Mouse (Mus musculus) kidney, postnatal 14 days (tissue): ENCODE measurements at regions not wholly inside any gene's neighbourhood (a gene's known extent, or its start where the extent isn't known, plus 50 kb on each side); places are given as distances from the start of the nearest gene placed in this dataset.

Experiments used
- DNase-seq: peaks from one replicate; pipeline ENCODE4 v3.0.0; 2022; ENCODE audit warnings: mixed read lengths

DNA sequence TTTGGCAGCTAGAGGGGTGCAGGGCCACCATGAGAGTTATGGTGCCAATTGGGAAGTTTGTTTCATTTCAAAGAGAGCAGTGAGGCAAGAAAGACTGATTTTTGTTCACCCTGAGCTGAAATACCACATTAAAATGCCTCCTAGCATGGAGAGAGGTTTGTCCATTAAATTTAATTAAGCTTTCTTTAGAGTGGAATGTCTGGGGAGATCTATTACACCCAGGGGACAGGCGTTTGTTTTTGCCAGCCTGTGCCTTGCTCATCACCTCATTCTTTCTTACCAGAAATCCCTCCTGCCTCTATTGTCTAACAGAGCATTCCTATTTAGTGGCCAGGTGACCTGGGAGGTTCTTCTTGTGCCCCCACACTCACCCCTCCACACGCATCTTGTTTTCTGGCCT, 55.2 kb upstream of the Rcn1 start:
- DNase-seq = no peak

DNA sequence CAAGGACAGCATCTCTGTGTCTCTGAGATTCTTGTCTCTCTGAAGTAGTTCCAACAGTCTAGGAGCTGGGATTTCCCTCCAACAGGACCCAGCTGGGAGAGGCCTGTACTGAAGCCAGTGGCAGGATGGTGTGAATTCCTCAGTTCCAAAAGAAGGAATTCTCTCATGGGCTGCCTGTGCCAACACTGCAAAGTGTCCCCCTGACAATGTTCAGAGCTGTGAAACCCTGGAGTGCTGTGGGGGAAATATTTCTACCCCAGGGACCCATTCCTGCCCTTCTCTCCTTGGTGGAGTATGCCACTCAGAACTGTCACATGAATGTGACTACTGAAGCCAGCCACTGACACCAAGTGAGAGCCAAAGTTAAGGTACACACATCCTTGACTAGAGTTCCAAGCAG, 55.7 kb upstream of the Rcn1 start:
- no peak for DNase-seq

DNA sequence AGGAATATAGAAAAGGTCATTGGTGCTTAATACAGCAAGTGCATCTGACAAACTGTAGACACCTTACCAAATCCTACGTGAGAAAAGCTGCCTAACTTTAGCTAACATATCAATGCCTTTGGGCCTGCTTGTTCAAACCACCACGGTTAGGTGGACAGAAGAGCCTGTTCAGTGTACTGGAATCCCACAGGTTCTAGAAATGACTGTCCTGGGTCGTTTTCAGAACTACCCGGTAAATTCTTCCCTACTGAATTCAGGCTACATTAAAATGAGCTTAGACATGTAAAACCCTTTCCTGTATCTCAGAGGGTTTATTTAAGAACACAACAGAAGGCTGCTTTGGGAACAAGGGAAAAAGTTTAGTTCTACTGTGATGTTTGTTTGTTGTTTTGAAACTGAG, 59.5 kb upstream of the Rcn1 start:
- no peak for DNase-seq

DNA sequence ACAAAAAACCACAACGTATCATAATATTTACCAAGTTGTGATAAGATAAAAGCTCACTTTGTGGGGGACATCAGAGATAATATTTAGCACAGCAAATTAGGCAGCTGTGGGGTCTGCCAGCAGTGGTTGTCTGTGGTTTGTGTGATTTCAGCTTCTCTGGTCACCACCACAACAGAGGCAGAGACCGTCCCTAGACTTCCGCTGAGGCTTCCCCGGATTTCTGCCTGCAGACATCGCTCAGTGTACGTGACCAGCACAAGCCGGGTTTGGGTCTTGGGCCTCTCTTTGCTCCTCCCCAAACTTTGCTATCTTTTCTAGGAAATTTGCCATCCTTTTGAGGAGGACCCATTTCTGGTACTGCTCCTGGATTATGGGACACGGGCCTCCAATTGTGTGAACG, 60.4 kb upstream of the Rcn1 start:
- no peak for DNase-seq

DNA sequence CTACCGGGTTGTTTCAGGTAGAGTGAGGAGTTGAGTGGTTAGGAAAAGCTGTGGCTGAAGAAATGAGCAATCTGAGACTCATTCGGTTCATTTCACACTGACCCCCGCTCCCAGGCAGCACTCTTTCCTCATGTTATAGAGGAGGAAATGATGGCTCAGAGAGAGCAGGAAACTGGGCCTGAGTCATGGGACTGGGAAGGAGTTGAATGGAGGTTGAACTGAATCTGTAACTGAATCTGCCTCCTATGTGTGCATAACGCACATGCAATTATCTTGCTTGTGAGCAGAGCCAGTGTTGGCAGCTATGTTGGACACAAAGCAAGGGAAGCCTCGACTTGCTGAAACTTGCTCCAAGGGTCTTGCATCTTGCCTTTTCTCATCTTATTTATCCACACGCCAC, 66.5 kb upstream of the Rcn1 start:
- DNase-seq = no peak

DNA sequence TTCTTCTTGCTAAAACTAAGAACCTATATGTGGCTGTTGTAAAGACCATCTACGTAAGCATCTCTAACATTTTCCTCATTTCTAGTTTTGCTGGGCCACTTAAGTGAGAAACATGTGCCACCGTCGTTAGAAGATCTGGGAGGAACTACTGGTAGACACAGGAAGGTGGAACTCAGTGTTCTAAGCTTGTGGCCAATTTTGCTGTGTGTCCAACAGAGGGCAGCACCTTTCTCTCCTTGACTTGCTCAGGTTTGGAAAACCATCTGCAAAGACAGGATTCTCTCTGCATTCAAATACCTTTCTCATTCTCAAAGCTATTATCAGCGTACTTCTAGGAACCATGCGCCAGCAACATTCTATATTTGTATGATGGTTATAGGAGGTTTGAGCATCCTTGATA, 69.8 kb upstream of the Rcn1 start:
- DNase-seq = peak; percentile 38

DNA sequence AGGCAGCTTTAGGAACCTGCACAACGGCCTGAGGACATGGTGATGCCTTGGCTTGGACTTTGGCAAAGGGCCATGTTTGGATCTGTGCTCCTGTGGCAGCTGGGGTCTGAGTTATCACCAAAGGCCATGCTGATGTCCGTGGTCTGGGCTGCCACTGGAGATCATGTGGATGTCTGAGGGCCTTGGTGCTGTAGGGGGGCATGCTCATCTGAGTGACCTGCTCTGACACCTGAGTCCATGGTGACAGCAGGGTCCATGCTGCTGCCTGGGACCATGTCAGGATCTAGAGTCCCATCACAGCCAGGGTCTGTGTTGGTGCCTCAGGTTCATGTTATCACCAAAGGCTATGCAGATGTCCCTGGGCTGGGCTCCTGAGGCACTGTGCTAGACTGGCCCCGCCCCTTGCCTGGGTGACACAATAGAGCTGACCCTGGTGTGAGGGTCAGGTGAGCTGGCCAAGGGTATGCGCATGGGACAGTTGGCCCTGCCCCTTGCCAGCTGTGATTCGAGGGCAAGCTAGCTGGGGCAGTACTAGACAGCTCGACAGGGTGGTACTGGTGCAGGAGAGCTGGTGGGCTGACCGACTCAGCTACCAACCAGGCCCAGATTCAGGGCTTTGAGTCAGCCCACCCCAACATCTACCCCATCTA, 77.0 kb upstream of the Rcn1 start:
- no peak for DNase-seq

DNA sequence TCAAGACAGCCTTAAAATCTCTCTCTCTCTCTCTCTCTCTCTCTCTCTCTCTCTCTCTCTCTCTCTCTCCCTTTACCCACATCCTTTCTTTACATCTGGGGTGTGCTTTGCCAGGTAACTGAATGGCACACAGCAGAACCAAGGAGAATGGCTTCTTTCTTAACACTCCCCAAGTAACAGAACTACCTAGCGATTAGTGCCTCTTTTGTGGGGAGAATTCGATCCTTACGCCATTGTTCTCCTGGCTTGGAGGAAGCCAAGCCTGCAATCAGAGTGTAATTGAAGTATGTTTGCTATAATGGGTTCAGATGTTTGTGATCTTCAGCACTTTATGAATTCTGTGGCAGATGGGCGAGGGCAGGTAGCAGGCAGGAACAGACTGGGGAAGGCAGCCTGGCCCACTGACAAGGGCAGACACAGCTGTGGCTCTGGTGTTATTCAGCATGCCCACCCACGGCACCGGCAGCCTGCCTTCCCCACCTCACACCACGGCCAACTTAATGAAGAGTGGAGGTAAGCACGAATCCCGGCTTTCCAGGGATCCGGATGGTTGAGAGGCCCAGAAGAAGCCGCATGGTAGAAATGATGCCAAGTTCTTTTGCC, 83.0 kb upstream of the Rcn1 start:
- no peak for DNase-seq

DNA sequence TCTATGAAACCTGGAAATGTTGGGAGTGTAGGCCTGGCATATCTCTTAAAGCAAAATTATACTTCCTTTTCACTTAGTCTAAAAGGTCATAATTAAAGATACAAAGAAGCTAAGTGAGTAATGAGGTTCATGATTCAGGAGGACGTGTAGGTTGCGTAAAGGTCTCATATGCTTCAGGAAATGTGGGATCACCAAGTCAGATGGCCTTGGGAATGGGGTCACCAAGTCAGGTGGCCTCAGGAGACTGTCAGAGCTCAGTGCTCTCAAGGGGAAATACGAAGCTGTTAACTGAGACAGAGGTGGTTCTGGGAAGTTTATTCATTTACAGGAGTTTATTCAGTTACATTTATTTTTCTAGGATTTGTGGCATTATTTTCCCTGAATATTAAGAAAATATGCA, 85.4 kb upstream of the Rcn1 start:
- no peak for DNase-seq

DNA sequence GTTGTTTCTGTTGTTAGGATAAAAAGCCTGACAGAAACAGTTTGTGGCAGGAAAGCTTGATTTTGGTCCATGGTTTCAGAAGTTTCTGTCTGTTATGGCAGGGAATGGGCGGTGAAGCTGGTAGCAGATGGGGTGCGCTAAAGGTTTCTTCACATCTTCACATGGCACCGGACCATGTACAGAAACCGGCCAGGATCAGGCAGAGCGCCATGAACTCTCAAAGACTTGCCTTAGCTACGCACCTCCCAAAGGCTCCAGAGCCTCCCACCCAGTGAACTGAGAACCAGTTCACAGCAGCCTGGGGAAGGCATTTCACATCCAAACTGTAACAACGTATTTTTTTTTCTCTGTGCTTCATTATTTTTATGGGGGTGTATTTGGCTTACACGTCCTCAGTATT, 86.2 kb upstream of the Rcn1 start:
- no peak for DNase-seq

DNA sequence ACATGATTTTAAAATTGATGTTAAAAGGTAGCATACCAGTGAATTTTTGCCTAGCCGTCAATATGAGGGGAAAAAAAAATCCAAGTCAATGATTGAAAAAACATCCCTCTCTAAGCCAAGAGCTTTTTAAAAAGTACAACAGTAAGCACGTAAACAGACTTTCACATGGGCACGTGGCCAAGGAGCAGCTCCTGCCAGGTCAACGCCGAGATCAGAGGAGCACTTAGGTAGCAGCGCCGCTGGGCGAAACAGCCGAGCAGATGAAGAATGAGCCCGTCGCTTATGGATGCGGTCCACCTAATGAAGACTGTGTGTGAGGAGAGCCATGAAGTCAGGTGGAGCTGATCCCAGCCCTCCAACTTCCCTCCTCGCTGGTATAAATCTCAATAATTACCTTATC, 96.7 kb upstream of the Rcn1 start:
- DNase-seq = peak; percentile 81

DNA sequence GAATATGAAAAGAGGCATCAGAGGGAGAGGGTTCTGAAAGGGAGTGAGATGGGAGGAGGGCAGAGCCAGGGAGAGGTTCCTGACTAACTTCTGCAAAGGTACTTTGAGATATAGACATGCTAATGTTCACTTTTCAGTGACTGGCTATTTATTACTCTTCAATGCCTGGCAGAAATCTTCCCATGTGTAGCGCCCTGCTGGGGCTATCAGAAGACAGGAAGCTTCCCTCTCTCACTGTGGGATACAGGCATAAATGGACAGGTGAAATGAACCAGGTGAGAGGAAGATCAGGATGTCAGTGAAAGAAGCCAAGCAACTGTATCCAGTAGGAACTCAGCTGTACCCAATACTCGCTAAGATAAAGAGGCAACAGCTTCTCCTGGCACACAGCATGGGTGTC, 105.1 kb upstream of the Rcn1 start:
- DNase-seq = no peak

DNA sequence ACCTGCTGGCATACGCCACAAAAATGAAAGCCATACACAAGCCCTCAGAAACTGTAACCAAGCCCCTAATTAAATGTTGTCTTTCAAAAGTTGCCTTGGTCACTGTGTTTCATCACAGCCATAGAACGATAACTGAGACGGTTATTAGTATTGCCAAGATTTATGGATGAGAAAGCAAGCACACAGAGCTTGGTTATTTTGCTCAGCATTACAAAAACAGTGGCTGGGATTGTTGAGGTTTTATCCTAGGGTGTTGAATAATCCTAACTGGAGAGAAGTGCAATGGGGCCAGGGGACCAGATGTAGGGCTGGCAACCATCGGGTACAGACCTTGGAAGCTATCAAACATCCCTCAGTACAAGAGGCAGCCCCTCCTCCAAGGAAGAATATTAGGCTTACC, 106.4 kb upstream of the Rcn1 start:
- no peak for DNase-seq

DNA sequence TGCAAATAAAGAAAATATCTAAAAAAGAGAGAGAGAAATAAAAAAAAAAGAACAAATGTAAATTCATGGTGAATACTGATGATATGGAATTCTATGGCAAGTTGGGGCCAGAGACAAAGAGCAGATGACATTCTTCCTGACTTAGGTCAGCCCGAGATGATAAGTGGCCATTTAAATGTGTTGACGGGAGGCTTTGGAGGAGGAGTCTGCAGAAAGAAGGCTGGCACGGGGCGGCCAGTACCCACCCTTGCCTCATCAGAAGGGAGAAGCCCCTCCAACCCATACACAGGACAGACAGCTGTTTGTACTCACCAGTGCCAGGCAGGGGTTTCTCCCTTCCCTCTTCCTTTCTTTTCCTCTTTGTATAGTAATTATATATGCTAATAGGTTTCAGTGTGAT, 108.0 kb upstream of the Rcn1 start:
- no peak for DNase-seq

DNA sequence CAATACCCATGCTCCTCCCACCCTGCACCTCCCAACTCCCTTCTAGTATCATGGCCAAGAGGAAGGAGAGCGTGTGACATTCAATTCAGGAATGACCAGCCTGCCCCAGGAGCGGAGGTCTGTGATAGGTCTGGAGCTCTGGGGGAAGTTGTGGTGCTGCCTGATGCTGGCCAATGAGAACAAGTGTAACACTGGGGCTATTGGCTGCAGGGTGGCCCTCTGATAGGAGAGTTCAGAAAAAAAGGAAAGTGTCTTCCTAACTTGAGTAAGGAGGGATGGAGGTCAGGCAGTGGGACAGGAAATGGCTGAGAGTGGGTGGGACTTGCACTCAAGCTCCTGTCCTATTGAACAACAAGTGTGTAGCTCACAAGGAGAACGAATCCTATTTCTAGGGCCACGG, 111.7 kb upstream of the Rcn1 start:
- no peak for DNase-seq

DNA sequence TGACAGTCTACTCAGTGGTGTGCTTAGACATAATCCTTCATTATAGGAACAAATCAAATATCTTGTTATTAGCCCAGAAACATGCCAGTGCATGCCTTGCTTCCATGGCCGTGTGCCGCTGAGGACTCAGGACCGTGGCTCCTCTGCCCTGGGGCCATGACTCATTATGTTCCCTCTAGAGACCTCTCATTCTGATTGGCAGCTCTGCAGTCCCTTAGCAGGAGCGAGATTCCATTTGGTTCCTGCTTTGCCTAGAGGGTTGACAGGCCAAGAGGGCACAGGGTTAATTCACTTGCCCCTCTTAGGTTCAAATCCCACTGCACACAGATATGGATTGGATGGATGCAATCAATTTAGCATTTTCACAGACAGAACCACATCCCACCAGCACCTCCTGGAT, 112.6 kb upstream of the Rcn1 start:
- DNase-seq = no peak

DNA sequence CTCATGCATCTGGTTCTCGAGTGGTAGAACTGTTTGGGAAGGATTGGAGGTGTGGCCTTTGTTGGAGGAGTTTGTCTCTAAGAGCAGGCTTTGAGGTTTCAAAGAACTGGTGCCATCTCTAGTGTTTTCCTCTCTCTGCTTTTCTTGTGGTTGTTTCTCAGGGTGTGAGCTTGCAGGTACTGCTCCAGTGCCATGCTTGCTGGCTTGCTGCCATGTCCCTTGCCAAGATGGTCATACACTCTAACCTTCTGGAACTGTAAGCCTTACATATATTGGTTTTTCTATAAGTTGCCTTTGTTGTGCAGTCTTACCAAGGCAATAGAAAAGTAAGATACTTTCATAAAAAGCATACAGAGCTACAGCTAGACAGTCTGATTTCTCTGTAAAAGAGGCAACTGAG, 115.1 kb upstream of the Rcn1 start:
- no peak for DNase-seq

DNA sequence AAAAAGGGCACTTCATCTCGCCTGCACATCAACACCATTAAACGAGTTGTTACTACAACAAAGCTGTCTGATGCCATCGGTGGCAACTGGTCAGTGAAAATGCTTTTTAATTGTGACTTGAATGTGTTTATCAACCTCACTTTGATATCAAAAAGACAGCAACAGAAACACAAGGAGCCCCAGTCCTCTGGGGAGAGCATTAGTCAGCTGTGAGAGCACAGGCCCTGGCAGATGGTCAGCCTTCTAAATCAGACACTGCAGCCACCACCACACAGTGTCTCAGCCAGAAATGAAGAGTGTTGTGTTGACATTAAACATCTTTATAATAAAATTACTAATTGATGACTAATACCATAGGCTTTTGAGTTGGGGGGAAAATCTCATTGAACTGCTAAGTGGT, 115.8 kb upstream of the Rcn1 start:
- no peak for DNase-seq

DNA sequence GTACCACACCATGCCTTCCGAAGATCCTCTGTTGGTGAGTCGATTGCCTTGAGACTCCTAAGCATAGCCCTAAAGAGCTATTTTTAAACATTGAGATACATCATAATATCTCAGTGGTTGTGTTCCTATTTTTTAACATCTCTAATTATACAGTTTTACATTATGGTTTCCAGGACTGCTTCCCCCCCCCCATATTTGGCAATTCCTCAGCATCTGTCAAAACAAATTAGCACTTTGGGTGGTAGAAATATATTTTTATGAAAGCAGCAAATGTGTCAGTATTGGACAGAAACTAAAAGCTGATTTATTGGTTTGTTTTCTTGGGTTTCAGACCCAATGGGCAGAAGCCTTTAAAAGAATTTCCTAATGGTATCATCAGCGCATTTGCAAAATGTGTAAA, 116.2 kb upstream of the Rcn1 start:
- DNase-seq = no peak

DNA sequence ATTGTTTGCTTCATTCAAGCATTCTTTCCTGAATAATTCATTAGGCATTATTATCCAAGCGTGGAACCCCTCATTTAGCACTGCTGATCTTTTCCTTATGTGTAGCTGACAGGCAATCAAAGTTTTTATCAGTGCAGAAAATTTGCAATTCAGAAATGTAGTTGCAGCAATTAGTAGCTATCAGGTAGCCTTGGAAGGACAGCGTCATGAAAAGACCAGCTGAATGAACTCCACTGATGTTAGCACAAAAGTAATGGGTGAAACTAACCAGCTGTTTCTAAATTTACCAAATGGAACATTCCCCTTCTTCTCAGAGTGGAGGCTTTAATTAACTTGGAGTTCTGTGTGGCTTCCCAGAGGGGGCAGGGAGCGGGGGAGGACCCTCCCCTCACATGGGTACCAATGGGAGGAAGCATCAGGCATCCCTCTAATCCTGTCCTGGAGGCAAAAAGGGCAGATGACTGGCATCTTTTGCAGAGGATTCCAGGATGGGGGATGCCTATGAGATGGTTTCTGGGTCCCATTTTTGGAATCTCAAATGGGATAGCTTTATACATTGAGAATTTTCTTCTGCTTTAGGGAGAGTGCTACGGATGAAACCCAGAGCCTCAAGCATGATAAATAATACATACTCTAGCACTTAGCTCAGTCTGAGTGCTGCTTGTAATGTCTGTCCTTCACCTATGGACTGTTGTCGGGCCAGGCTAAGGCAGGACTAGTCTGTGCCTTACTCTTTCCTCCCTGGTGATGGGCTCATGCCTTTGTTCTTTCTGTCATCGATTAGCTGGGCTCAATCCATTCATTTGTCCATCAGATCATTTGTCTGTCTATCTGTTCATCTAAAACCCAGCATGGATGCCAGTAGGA, 117.4 kb upstream of the Rcn1 start:
- DNase-seq = no peak

DNA sequence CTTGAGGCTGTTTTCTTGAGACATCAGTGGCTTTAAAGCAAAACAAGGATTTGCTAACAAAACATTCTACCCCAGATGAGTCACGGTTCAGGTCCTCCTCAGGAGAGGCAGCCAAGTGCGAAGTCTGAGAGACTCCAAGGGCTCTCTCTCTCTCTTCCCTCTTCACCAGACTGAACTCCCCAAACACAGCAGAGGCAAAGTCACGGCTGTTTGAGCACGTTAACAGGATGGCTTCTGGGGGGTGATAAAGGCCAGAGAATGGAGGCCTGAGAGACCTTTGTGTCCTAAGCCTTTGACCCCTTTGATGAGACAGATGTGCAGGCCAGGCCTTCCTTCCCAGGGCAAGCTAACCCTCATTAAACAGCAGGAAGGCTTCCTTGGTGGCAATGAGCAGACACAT, 122.7 kb upstream of the Rcn1 start:
- peak; percentile 24 for DNase-seq

DNA sequence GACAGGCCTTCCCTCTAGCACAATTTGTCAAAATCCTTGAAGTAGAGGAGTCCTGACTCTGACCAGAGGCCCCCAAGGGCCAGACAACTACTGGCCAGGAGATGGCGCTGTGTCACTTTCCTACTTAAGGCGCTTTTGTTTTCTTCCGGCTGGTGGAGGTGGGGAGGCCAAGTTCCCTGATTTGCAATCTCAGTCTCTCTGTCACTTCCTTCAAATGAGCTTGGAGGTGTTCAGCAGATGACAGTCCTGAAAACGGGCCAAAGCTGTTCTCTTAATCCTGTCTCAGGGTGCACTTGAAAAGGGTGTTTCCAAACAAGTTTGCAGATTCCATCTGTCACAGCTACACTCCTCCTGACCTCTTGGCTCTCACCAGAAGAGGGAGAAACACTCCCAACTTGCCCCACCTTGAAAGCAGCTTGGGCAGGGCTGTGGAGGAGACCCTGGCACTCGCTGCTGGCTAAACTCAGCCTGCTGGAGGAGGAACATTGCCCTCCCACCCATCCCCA, 124.2 kb upstream of the Rcn1 start:
- peak; percentile 27 for DNase-seq

DNA sequence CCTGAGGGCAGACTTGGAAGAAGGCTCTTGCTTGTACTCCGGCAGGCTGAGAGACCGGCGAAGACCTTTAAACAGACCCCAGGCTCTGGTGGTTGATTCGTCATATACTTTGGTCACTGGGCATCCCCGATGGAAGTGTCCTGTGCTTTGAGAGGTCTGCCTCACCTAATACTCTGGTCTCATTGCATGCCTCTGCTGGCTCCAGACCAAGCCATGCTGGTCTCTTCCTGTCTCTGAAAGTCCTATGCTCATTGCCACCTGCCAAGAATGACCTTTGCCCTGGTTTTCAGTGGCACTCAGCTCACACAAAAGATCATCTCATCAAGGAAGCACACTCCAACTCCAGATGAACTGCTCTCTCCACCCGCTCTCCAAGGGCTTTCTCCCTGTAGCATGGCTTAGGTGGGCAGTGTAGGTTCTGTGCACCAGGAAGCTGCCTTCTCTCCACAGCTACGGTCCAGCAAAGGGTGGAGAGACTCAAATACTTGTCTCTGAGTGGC, 126.0 kb upstream of the Rcn1 start:
- no peak for DNase-seq

DNA sequence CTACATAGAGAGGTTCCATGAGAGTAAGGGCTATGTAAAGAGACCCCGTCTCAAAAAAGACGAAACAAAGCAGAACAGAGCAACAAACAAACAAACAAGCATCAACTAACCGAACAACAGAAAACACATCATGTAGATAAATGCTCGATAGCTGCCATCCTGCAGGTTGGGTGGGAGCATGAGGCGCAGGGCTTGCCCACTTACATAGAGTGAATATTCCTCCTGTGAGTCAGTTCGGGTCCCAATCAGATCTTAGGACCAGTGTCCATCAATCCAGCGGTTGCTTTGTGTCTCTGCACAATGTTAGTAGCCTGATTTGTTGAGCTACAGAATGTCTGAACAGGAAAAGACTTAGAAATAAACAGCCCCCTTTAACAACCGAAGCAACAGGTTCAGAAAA, 129.4 kb upstream of the Rcn1 start:
- DNase-seq = no peak
